Mouse (Mus musculus) CH12.LX (cell line): ENCODE measurements at regions not wholly inside any gene's neighbourhood (a gene's known extent, or its start where the extent isn't known, plus 50 kb on each side); places are given as distances from the start of the nearest gene placed in this dataset.

Source experiments
- CTCF ChIP-seq, 2 experiments: IDR thresholded peaks in 1 of 2; conservative IDR thresholded peaks in 1 of 2; 2 replicates each; pipeline ENCODE4 v1.5.1; 2011 to 2012; ENCODE audit warnings: low read depth in 2 of 2, low read length in 2 of 2, improper control_type of control experiment in 1 of 2, inconsistent platforms in 1 of 2, mild to moderate bottlenecking in 1 of 2, moderate library complexity in 1 of 2
- E2F4 ChIP-seq: IDR thresholded peaks from 2 replicates; pipeline ENCODE4 v1.6.1; 2011; ENCODE audit warnings: low read depth, low read length, improper control_type of control experiment; ENCODE audit not compliant: insufficient replicate concordance
- EP300 ChIP-seq: IDR thresholded peaks from 2 replicates; pipeline ENCODE4 v1.6.1; 2011; ENCODE audit warnings: low read length, improper control_type of control experiment
- TCF12 ChIP-seq: IDR thresholded peaks from 2 replicates; pipeline ENCODE4 v1.6.1; 2014; ENCODE audit warnings: low read depth, mild to moderate bottlenecking, inconsistent platforms, low read length, improper control_type of control experiment
- ZMIZ1 ChIP-seq: IDR thresholded peaks from 2 replicates; pipeline ENCODE4 v1.6.1; 2012; ENCODE audit warnings: low read depth, mild to moderate bottlenecking, inconsistent platforms, low read length, improper control_type of control experiment

DNA sequence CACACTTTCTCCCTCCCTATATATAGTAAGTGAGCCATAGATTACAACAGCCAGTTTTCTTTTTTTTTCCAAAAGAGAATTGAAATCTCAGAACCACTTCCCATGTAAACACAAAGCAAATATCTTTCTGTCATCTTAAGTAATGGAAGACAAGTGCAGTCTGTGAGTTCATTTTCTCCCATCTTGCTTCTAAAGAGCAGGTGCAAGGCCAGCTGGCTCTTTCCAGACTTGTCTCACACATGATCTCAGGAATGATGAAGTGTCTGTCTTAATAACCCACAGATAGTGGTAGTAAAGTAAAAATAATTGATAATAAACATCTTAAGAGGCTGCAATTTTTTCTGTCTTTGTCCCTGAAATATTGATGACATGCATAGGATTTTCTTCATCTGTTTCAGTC is 704.3 kb downstream of the Efnb2 start:
- TF ChIP-seq ZMIZ1, result no peak
- TF ChIP-seq TCF12, result no peak
- no peak for TF ChIP-seq EP300
- TF ChIP-seq CTCF (conservative IDR thresholded peaks at IDR 0.05 in 1 of 2, IDR thresholded peaks at IDR 0.05 in 1 of 2; ENCODE audit: low read depth in 2 of 2, low read length in 2 of 2), result no peak
- no peak for TF ChIP-seq E2F4
